Mouse (Mus musculus): ENCODE measurements around the gene Hspb8.

Gene Hspb8

DNA sequence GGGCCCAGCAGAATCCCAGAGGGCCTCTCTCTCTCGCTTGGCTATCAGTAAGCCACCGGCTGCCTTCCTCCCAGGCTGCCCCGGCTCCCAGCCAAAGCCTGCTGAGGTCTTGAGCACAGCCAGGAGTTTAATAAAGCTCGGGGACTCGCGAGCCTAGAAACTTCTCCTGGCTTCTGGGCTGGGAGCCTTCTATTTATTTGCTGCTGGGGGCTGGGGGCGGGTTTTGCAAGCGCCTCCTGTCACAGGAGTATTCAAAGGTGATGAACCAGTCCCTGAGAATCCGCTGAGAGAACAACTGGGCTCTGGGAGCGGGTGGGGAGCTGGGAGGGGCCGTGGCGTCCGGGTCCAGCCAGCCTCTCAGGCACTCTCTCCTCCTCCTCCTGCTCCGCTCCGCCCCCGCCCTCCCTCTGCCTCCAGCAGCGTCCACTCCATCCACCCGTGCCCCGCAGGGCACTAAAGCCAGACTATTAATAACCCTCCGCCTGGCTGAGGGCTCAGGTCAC lies at the start of gene Hspb8:
Hspb8 (minus strand) TSS at position 166 of the 503 bp plus-strand sequence.
- peak; percentile 70 for DNase-seq (ENCODE audit: extremely low spot score, low spot score)

GRCm38 (mm10) chr5:116461354-116462042 lies 38.8 kb upstream of the Hspb8 start:
- DNase-seq (ENCODE audit: extremely low spot score, low spot score), result peak; percentile 31

DNA sequence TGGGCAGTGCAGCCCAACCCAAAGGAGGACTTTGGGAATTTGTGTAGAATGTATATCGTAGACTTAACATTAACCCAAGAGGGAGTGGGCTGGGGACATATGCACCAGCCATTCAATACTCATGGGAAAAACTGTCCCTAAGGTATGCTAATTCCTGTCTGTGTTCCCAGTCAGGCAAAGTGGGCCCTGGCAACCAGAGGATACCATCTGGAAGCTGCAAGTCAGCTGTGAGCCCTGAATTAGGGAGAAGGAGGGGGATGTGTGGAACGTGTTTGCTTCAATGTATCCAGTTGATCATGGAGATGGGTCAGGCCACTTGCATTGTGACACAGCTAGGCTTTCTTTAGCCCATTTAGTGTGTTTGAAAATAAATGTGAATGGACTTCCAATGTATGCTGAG lies 37.3 kb upstream of the Hspb8 start:
- no peak for DNase-seq (ENCODE audit: extremely low spot score, low spot score)

- DNase-seq (ENCODE audit: extremely low spot score, low spot score), result no peak
Measured at GRCm38 (mm10) chr5:116457791-116458190, 35.1 kb upstream of the Hspb8 start.

GRCm38 (mm10) chr5:116456796-116457515 lies 34.3 kb upstream of the Hspb8 start:
- no peak for DNase-seq (ENCODE audit: extremely low spot score, low spot score)

DNA sequence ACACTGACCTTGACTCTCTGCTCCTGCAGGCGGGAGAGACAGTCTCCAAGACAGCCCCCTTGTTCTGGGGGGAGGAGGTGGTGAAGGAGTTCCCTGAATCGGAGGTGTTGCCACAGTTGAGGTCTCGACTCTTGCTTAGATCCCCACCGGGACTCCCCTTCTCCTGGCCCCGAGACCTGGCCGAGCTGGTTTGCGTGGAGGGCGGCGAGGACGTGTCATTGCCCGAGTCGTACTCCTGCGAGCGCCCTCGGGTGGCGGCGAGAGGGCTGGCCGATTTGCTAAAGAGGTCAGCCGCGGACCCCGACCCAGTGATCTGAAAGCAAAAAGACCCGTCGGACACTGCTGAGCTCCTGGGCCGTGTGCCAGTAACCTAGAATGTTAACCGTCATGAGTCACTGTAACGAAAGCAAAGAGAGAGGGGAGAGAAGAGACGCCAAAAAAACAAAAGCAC lies 30.8 kb upstream of the Hspb8 start:
- DNase-seq (ENCODE audit: extremely low spot score, low spot score), result peak; percentile 73

- no peak for DNase-seq (ENCODE audit: extremely low spot score, low spot score)
Measured at GRCm38 (mm10) chr5:116450901-116451300, 28.2 kb upstream of the Hspb8 start.

DNA sequence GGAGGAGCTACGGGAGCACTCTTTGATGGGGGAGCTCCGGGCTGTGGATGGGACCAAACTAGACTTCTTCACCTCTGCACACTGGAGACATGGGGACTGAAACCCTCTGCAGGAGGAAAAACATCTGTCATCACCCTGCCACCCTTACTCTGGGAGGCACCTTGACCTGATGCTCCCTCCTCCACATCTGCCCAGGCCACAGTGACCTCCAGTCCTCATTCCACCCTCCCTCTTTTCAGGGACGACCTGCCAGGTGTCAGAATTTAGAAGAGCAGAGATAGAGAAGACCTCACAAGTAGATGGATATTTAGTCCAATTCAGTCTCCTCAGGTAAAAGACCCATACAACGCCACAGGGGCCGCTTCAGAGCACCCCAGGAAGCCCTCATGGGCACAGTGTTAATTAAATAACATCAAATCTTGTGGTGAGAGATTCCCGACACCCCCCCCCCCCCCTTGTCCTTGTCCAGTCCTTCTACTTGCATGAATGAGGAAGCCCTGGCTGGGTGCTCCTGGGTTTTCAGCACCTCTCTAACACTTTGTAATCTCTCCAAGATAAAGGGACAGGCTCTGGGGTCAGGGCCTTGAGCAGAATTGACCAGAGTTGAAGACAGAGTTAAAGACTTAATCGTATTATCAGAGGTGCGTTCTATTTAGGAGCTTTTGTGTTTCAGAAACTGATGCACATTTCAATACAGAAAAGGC lies 27.0 kb upstream of the Hspb8 start:
- DNase-seq (ENCODE audit: extremely low spot score, low spot score), result no peak

- no peak for DNase-seq (ENCODE audit: extremely low spot score, low spot score)
Measured at GRCm38 (mm10) chr5:116448409-116449191, 25.9 kb upstream of the Hspb8 start.

GRCm38 (mm10) chr5:116447821-116448350 lies 25.2 kb upstream of the Hspb8 start:
- DNase-seq (ENCODE audit: extremely low spot score, low spot score), result no peak

GRCm38 (mm10) chr5:116446552-116446951 lies 23.9 kb upstream of the Hspb8 start:
- DNase-seq (ENCODE audit: extremely low spot score, low spot score), result no peak

DNA sequence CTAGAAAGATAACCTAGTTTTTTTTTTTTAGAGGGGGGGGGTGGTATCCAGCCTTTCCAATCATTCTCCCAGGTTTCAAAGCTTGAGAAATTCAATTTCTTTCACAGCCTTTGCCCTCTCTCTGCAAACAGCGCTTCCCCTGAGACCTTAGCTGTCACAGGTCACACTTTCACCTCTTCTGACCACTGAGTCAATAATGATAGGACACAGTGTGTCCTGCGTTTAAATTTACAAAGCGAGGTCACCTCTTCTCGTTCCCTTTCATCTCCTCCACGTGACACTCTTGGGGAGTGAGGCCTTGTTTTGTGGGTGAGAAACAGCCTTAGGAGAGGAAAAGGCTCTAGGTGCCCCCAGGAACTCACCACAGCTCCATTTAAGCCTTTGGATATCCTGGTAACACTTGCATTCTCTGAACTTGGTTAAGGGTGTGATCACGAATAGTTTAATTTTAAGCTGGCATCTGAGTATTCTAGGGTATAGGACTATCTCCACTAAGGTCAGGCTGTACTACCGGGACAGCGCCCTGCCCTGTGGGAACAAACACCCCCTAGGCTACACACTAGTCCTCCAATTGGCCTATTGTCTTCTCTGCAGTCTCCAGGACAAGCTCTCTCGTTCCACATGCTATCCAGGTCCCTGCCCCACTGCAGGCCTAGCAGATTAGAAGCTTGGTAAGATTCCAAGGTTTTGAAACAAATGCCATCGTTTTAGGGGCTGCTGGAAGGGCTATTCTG lies 23.1 kb upstream of the Hspb8 start:
- no peak for DNase-seq (ENCODE audit: extremely low spot score, low spot score)

DNA sequence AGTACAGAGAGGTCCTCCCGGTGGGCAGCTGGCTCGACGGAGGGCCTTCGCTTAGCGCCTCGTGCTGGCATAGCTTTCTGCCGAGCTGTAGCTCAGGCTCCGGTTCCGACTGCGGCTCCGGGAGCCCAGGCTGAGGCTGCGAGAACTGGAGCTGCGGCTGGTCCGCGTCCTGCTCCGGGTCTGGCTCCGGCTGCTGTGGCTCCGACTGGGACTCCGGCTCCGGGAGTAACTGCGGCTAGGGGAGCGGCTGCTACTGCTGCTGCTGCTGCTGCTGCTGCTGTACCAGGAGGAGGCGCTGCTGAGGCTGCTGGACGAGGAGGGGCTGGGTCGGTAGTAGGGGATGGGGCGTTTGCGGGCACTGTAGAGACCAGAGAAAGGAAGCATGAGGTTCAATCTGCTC lies 21.9 kb upstream of the Hspb8 start:
- DNase-seq (ENCODE audit: extremely low spot score, low spot score), result no peak

DNA sequence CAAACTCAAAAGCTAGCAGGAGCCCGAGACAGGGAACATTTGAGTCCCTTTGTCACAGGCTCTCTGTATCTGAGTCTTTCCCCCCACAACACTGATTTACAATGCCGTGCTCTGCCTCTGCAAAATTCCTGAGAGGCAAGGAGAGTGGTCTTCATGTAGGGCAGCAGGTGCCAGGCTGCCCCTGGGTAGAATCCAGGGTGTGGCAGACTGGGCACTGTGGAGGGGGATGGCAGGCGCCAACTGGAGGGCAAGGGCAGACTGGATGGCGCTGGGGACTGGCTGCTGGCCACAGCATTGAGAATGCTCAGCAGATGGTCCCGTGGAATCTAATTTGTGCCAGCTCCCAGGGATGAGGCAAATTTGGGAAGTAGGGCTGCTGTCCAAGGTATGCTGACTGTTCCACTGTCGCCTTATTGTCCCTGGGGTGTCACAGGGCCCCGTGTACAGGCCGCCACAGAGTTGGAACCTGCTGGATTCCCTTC lies 20.8 kb upstream of the Hspb8 start:
- DNase-seq (ENCODE audit: extremely low spot score, low spot score), result no peak

GRCm38 (mm10) chr5:116442697-116443458 lies 20.2 kb upstream of the Hspb8 start:
- DNase-seq (ENCODE audit: extremely low spot score, low spot score), result no peak

- DNase-seq (ENCODE audit: extremely low spot score, low spot score), result no peak
Measured at GRCm38 (mm10) chr5:116440251-116440650, 17.6 kb upstream of the Hspb8 start.

GRCm38 (mm10) chr5:116438328-116438727 lies 15.7 kb upstream of the Hspb8 start:
- DNase-seq (ENCODE audit: extremely low spot score, low spot score), result no peak

- DNase-seq (ENCODE audit: extremely low spot score, low spot score), result no peak
Measured at GRCm38 (mm10) chr5:116436117-116436516, 13.5 kb upstream of the Hspb8 start.
